Mouse (Mus musculus): ENCODE results near the gene Nrp2.

The Nrp2 gene

GRCm38 (mm10) chr1:62750408-62751008 is 47.4 kb downstream of the Nrp2 start:
- no peak for DNase-seq (ENCODE audit: low spot score in 2 of 2)

- DNase-seq (ENCODE audit: low spot score in 2 of 2): no peak
These were observed 48.2 kb downstream of the Nrp2 start for GRCm38 (mm10) chr1:62751011-62752006.

GRCm38 (mm10) chr1:62752055-62752454 is 49.0 kb downstream of the Nrp2 start:
- DNase-seq (ENCODE audit: low spot score in 2 of 2): no peak

- no peak for DNase-seq (ENCODE audit: low spot score in 2 of 2)
These were observed 49.7 kb downstream of the Nrp2 start for GRCm38 (mm10) chr1:62752661-62753333.

GRCm38 (mm10) chr1:62754066-62754835 is 51.2 kb downstream of the Nrp2 start:
- no peak for DNase-seq (ENCODE audit: low spot score in 2 of 2)

- no peak for DNase-seq (ENCODE audit: low spot score in 2 of 2)
These were observed 57.0 kb downstream of the Nrp2 start for GRCm38 (mm10) chr1:62760086-62760485.

- no peak for DNase-seq (ENCODE audit: low spot score in 2 of 2)
These were observed 57.5 kb downstream of the Nrp2 start for GRCm38 (mm10) chr1:62760565-62760964.

- DNase-seq (ENCODE audit: low spot score in 2 of 2): no peak
These were observed 60.7 kb downstream of the Nrp2 start for GRCm38 (mm10) chr1:62763779-62764178.

GRCm38 (mm10) chr1:62765171-62765570 is 62.1 kb downstream of the Nrp2 start:
- DNase-seq (ENCODE audit: low spot score in 2 of 2): no peak

GRCm38 (mm10) chr1:62766766-62767165 is 63.7 kb downstream of the Nrp2 start:
- no peak for DNase-seq (ENCODE audit: low spot score in 2 of 2)

GRCm38 (mm10) chr1:62767611-62768010 is 64.5 kb downstream of the Nrp2 start:
- peak in 1 of 2 experiments; percentile 47 for DNase-seq (ENCODE audit: low spot score in 2 of 2)

GRCm38 (mm10) chr1:62770576-62770975 is 67.5 kb downstream of the Nrp2 start:
- DNase-seq (ENCODE audit: low spot score in 2 of 2): no peak

GRCm38 (mm10) chr1:62772391-62772790 is 69.3 kb downstream of the Nrp2 start:
- no peak for DNase-seq (ENCODE audit: low spot score in 2 of 2)

- no peak for DNase-seq (ENCODE audit: low spot score in 2 of 2)
These were observed 70.2 kb downstream of the Nrp2 start for GRCm38 (mm10) chr1:62773105-62773920.

GRCm38 (mm10) chr1:62773921-62774191 is 70.8 kb downstream of the Nrp2 start:
- no peak for DNase-seq (ENCODE audit: low spot score in 2 of 2)

- no peak for DNase-seq (ENCODE audit: low spot score in 2 of 2)
These were observed 71.5 kb downstream of the Nrp2 start for GRCm38 (mm10) chr1:62774288-62775218.

- no peak for DNase-seq (ENCODE audit: low spot score in 2 of 2)
These were observed 74.5 kb downstream of the Nrp2 start for GRCm38 (mm10) chr1:62777320-62778235.

- DNase-seq (ENCODE audit: low spot score in 2 of 2): no peak
These were observed 75.8 kb downstream of the Nrp2 start for GRCm38 (mm10) chr1:62778910-62779309.
